Mouse (Mus musculus): ENCODE results near the gene Olfr1419. TPM values are rescaled to one million over a fixed set of nuclear protein-coding genes. Genes with fewer than 3 reads are reported as not detected.

The Olfr1419 gene
- polyA plus RNA-seq, 1 experiment: not detected

DNA sequence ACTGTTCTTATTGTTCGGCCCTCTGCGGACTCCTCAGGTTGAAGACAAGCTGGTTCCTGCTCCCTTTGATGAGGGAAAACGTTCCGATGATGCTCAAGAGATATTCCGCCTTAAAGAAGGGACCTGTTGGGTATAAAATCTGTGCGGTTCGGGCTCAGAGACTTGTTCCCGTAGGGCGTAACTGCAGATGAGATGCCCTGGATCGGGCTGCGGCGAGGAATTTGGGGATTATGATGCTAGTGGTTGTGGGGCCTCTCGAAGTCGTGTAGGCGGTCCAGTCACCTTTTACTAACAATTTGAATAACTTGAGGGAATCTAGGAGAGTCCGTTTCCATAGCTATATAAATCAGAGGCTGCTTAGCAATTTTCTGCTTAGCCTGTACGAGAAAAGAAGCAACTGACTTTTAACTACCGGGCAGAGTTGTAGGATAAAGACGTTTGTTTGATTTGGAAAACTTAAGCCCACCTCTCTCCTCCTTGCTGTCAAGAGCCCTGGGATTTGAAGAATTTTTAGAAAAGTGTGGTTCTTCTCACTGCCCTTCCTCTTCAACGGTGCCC lies 55.7 kb downstream of the Olfr1419 start, which contains the start of gene Stx3:
Gene Stx3, minus strand, starts transcription at position 261 of the 558 bp plus-strand sequence.
- under 1% methylated on average over 20 of the region's 20 CpGs for WGBS
- Histone ChIP-seq H3K4me1 (ENCODE audit: control insufficient read depth, insufficient read depth, low read length) (peaks cover 5% of the 10 kb centered on the region), H3K4me3 (replicated peaks; ENCODE audit: extremely low read depth, low read depth, low read length) (peak within 1 kb of the TSS; percentile 95)
- no peak for DNase-seq
- TF ChIP-seq CTCF (IDR thresholded peaks at IDR 0.05; ENCODE audit: insufficient read depth, low read length) (no peak), POLR2A (IDR thresholded peaks at IDR 0.05; ENCODE audit: borderline replicate concordance, extremely low read depth, low read depth, low read length) (no peak)

Other genes starting within 250 kb of the Olfr1419 start
- not detected in 2 replicates for gene Ms4a3, start 234.3 kb downstream of the Olfr1419 start, polyA plus RNA-seq (2012; rRNA removed)
- not detected in 2 replicates for gene Oosp2, start 214.5 kb downstream of the Olfr1419 start, polyA plus RNA-seq (2012; rRNA removed)
- gene Oosp1, start 184.0 kb downstream of the Olfr1419 start, polyA plus RNA-seq (2012; rRNA removed): not detected in 2 replicates
- gene Oosp3, start 178.1 kb downstream of the Olfr1419 start, polyA plus RNA-seq (2012; rRNA removed): not detected in 2 replicates
- 0.14 and 0.18 TPM in 2 replicates for gene Gif, start 127.6 kb downstream of the Olfr1419 start, polyA plus RNA-seq (2012; rRNA removed)
- 4.8 and 6.6 TPM in 2 replicates for gene Mrpl16, start 104.7 kb downstream of the Olfr1419 start, polyA plus RNA-seq (2012; rRNA removed)
- 22.1 and 23.1 TPM in 2 replicates for gene Stx3, start 55.7 kb downstream of the Olfr1419 start, polyA plus RNA-seq (2012; rRNA removed)
- gene Olfr1417, start 35.9 kb downstream of the Olfr1419 start, polyA plus RNA-seq (2012; rRNA removed): not detected in 2 replicates
- gene Olfr1418, start 14.0 kb downstream of the Olfr1419 start, polyA plus RNA-seq (2012; rRNA removed): not detected in 2 replicates
- not detected in 2 replicates for gene Olfr1420, start 11.5 kb upstream of the Olfr1419 start, polyA plus RNA-seq (2012; rRNA removed)
- 12.6 and 15.9 TPM in 2 replicates for gene Patl1, start 37.3 kb upstream of the Olfr1419 start, polyA plus RNA-seq (2012; rRNA removed)
- gene Osbp, start 90.8 kb upstream of the Olfr1419 start, polyA plus RNA-seq (2012; rRNA removed): 14.0 and 23.4 TPM in 2 replicates
- gene Olfr1423, start 166.2 kb upstream of the Olfr1419 start, polyA plus RNA-seq (2012; rRNA removed): not detected in 2 replicates
- not detected in 2 replicates for gene Olfr1424, start 187.6 kb upstream of the Olfr1419 start, polyA plus RNA-seq (2012; rRNA removed)
- not detected in 2 replicates for gene Olfr1425, start 202.6 kb upstream of the Olfr1419 start, polyA plus RNA-seq (2012; rRNA removed)
- not detected in 2 replicates for gene Olfr1426, start 216.9 kb upstream of the Olfr1419 start, polyA plus RNA-seq (2012; rRNA removed)
- gene Olfr1427, start 228.2 kb upstream of the Olfr1419 start, polyA plus RNA-seq (2012; rRNA removed): not detected in 2 replicates
- gene Olfr1428, start 240.8 kb upstream of the Olfr1419 start, polyA plus RNA-seq (2012; rRNA removed): not detected in 2 replicates
- not detected in 2 replicates for gene Olfr76, start 248.1 kb upstream of the Olfr1419 start, polyA plus RNA-seq (2012; rRNA removed)

Measured in lung, adult 2 months (tissue).